In the genomic region with DNA sequence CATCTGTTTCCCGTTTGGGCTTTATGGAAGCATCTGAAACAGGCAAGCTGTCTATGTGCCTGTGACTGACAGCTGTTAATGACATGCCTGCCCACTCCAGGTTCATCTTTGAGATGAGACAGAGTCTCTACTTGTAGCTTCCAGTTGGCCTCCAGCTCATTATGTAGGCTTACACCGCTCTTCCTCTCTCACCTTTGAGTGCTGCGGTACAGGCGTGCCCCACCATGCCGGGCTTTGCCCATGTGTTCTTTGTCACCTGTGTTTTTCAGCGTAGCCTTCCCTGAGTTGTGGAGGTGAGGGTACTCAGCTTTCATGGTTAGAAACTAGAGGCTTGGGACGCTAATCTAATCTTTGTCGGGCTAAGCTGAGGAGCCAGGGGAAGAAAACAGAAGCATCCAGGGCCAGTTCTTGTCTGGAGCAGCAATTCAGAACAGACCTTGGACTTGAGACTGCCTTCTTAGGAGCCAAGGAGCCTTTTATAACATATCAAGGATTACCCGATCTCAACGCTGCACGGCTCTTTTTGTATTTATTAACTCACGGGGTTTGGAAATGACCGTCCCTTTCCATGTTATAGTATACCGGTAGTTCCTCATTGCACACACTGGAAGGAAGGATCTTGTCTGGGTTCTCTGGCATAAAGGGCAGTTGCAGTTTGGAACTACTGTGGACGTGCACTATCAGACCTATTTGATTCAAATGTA, we compare ENCODE assay signal across 14 mouse cellular contexts. TPM values are rescaled to one million over a fixed set of nuclear protein-coding genes. Genes with fewer than 3 reads are reported as not detected.
DNase-seq lines count a peak whose midpoint lies in the region; TF ChIP-seq lines count a peak whose summit lies in the region.
"Had no signal": no experiment of that assay in that cellular context is flagged by ENCODE, and none has a peak within 500 bp of the region (broad histone marks: within the 10 kb centered on the region; RNA-seq: fewer than 3 reads in every experiment).

No protein-coding gene starts in this region.

- no peak for TF ChIP-seq CTCF in gastrocnemius, adult 2 months (IDR thresholded peaks at IDR 0.05)
- TF ChIP-seq CTCF in testis, adult 2 months (IDR thresholded peaks at IDR 0.05; ENCODE audit: control insufficient read depth, insufficient read depth, insufficient replicate concordance, low read depth, low read length), result no peak
- no peak for TF ChIP-seq CTCF in lung, adult 2 months (IDR thresholded peaks at IDR 0.05; ENCODE audit: insufficient read depth, low read length)

- 86% methylated on average over 15 of the region's 15 CpGs for WGBS in lung, adult 2 months

- H3K36me3 ChIP-seq in testis, adult 2 months (ENCODE audit: control insufficient read depth, insufficient read depth, low read length), result no peaks in the 10 kb centered on the region
- H3K36me3 ChIP-seq: embryonic facial prominence, embryonic 15.5 days; hindbrain, embryonic 13.5 days; midbrain, embryonic 12.5 days had no signal

- no peaks in the 10 kb centered on the region for H3K4me1 ChIP-seq in testis, adult 2 months (ENCODE audit: control insufficient read depth, insufficient read depth, low read length)
- 0 out of 2 replicates have a peak, but pooled peaks cover 5% of the 10 kb centered on the region for H3K4me1 ChIP-seq in lung, adult 2 months (ENCODE audit: control insufficient read depth, insufficient read depth, low read length)
- H3K4me1 ChIP-seq: embryonic facial prominence, embryonic 15.5 days had no signal

- no peaks in the 10 kb centered on the region for H3K27me3 ChIP-seq in testis, adult 2 months (ENCODE audit: control insufficient read depth, insufficient read depth, low read length)
- H3K27me3 ChIP-seq: embryonic facial prominence, embryonic 15.5 days; hindbrain, embryonic 13.5 days; midbrain, embryonic 12.5 days had no signal

- H3K4me3 ChIP-seq in gastrocnemius, adult 2 months, result no peak overlapping the region
- no peak overlapping the region for H3K4me3 ChIP-seq in testis, adult 2 months (ENCODE audit: control insufficient read depth, low read depth, low read length)
- no peak overlapping the region for H3K4me3 ChIP-seq in lung, adult 2 months (replicated peaks; ENCODE audit: extremely low read depth, low read depth, low read length)
- H3K4me3 ChIP-seq: embryonic facial prominence, embryonic 15.5 days; hindbrain, embryonic 13.5 days; midbrain, embryonic 12.5 days had no signal

- no peak for TF ChIP-seq POLR2A in testis, adult 2 months (IDR thresholded peaks at IDR 0.05; ENCODE audit: control insufficient read depth, low read depth, low read length)
- no peak for TF ChIP-seq POLR2A in lung, adult 2 months (IDR thresholded peaks at IDR 0.05; ENCODE audit: borderline replicate concordance, extremely low read depth, low read depth, low read length)

- H3K27ac ChIP-seq in gastrocnemius, adult 2 months, result peak overlapping the region; percentile 93
- peak overlapping the region; percentile 29; the same call in 1 of the 2 replicates for H3K27ac ChIP-seq in testis, adult 2 months (ENCODE audit: control insufficient read depth, insufficient read depth, low read depth, low read length)
- H3K27ac ChIP-seq: embryonic facial prominence, embryonic 15.5 days; hindbrain, embryonic 13.5 days; midbrain, embryonic 12.5 days had no signal

- intact Hi-C loops in gastrocnemius, adult 2 months (cut with DNase I), result loop anchor here (5.0 kb wide), 1 partner anchor 35 kb away; no protein-coding TSS in a partner anchor

- no peak for DNase-seq in gastrocnemius, adult 2 months
- no peak for DNase-seq in gastrocnemius, postnatal 4 days (ENCODE audit: low spot score in 2 of 2)
- DNase-seq in kidney, adult 11 months, result peak; percentile 40
- no peak for DNase-seq in kidney, postnatal 10 days
- no peak for DNase-seq in testis, postnatal 14 days (ENCODE audit: low spot score)
- no peak for DNase-seq in lung, adult 2 months
- no peak for DNase-seq in frontal cortex, postnatal 10 days (ENCODE audit: low spot score in 2 of 2)
- DNase-seq: cerebellum, adult 8-10 months; lung, postnatal 36 days; thymus, postnatal 25 days had no signal

RNA-seq across cellular contexts. Expression of gene Ank, which starts 40.6 kb away (rescaled TPM):
- total RNA-seq in gastrocnemius, adult 2 months (2021), result 100 to 1,000 TPM; 134 to 142 TPM
- 10 to 100 TPM; 21.5 to 26.0 TPM for total RNA-seq in gastrocnemius, postnatal 4 days (2021)
- 7.7 and 9.1 TPM in 2 replicates for polyA plus RNA-seq in testis, adult 2 months (2012; rRNA removed)
- polyA plus RNA-seq in lung, adult 2 months (2012; rRNA removed), result 13.6 and 26.4 TPM in 2 replicates

Comparison
In these comparisons a context has a peak if more than half of its experiments do, and no peak if none do; other contexts are left out.
1. RNA of gene Ank, which starts 40.6 kb away (total RNA-seq): 134 to 142 TPM in gastrocnemius, adult 2 months; 21.5 to 26.0 TPM in gastrocnemius, postnatal 4 days; every median in the first group is over 4 times any median in the second.